Mouse (Mus musculus) kidney, postnatal 36 days (tissue): ENCODE data around the gene Anks6.

ENCODE experiments used
- DNase-seq, 2 experiments: peaks; one replicate each; pipeline ENCODE4 v3.0.0; 2021 to 2022; ENCODE audit warnings: mixed read lengths in 2 of 2

The Anks6 gene

DNA sequence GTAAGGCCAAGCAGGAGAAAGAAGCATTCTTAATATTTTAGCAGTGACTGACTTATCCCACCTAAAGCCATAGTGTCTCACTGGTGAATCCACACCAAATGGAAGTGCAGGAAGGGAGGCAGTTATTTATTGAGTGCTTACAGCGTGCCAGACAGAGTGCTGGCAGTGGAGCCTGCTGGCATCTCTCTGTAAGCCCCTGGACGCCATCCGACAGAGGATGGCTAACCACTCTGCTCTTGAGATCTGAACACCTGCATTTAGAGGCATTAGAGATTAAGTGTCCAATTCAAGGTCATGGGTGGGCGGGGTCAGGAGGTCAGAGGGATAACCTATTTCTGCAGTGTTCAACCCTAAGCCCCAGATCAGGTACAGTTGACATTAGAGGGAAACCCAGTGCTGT is 68.4 kb downstream of the Anks6 start:
- DNase-seq, result no peak

DNA sequence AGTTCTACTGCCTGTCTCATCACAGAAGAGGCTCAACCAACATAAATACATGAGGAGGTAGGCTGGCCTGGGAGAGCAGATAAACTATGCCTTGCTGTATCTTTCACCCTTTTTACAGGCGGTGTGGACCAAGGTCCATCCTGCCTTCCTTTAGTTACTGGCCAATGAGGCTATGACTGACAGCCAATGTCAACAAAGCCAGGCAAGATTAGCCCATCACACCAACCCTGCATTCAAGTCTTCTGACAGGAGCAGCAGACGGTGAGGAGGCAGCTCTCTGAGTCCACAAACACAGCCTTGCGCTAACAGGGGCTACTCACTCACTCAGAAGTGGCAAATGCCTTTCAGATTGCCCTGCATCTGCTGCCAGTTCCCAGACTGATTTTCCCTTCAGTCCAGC is 69.0 kb downstream of the Anks6 start:
- no peak for DNase-seq

DNA sequence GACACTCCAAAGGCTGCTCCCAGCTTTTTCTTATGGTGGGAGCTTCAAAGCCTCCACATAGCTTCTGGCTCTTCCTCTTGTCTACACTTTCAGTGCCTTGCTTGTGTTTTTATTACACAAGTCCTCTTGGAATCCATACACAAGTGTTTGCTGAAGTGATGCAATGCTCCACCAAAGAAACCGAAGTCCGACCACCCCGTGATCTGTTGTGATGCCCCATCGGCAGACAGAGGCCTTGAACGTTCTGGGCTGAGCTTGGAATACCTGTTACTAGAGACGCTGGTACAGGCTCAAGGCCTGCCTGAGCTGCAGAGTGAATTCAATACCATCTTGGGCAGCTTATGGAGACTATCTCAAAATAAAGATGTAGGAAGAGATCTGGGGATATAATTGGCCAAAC is 69.4 kb downstream of the Anks6 start:
- DNase-seq, result no peak

DNA sequence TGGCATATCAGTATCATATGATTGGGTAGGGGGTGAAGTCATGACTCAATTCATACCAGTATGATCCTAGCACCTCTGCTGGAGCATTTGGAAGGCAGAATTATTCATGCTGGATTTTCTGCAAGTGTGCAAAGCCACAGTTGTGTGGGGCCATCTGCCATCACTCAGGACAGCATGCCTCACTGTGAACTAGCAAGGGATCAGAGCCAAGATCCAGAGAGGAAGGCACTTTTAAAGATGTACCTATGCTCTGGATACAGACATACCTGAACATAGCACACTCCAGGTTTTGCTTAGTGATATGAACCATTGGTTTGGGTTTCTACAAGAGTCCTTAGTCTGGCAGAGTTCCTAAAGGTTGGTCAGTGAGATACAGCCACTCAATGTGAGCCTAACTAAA is 71.2 kb downstream of the Anks6 start:
- DNase-seq, result no peak

DNA sequence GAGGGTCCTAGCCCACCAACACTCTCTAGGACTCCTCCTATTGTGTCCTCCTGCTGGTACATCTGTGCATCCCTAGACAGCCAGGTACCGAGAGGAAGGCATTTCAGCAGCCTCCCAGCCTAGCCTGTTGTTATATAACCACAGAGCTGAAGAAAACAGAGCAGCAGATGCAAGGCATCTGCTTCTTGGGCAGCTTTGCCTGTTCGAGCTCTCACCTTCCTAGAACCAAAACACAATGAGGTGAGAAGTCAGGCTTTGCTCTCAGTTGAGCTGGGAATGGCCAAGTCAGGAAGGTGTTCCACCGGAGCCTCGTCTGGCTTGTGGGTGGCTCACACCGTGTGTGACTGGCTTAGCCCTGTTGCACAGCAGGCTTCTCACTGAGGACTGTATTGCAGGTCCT is 74.3 kb downstream of the Anks6 start:
- no peak for DNase-seq

DNA sequence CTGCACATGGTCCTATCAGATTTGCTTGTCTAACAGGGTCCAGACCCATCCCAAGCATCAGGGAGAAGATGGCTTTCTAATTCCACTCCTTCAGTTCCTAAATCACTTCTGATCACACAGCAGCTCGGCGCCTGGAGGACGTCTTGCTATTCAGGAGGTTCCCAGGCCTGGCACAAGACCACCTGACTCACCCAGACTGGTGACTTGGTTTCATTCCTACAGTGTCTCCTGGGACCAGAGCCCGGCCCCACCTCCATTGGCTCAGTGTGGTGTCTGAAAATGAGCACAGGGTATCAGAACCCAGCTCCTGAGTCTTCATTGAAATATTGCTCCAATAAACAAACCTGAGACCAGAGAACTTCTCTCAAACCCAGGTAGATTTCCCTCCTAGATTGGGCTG is 75.1 kb downstream of the Anks6 start:
- no peak for DNase-seq

DNA sequence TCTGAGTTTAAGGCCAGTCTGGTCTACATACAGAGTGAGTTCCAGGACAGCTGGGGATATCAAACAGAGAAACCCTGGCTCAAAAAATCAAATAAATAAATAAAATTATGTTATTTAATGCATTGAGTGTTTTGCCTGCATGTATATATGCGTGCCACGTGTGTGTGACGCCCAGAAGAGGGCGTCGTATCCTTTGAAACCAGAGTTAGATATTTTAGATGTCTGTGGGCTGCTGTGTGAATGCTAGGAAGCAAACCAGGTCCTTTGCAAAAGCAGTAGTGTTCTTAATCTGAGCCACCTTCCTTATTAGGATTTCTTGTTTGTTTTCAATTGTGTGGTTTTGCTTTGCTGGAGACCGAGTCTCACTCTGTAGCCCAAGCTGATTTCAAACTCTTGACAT is 78.9 kb downstream of the Anks6 start:
- no peak for DNase-seq

DNA sequence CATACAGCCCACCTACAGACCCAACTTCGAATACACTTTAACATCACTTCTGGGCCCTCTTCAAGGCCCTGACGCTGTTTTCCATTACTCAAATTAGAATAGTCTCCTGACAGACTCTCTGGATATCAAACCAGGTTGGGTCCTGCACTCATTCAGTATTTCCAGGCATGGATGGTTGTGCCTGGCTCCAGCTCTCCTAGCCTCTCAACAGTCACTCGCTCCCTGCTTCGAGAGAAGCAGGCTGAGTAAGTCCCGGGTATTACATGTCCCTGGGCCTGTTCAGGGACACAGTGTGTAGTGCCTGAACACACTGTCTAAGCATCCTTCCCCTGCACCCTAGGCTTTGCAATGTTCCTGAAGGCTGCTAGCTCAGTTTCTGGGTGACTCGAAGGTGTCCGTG is 80.1 kb downstream of the Anks6 start:
- DNase-seq, result no peak

DNA sequence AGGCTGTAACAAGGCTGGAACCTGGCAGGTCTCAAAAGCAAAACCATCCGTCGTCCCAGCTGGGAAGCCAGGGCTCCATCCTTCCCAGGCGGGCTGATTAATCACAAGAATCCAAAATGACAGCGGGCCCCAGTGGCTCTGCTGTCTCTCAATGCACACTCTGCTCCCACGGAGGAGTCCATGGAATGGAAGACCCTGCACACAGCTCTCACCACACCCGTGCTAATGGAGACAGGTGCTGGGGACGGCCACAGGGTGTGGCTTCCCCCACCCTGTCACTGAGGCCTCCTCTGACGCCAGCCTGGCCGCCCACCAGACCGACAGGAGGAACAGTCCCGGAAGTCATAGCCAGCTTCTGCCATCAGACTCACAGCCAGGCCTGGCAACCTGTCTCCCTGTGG is 80.6 kb downstream of the Anks6 start:
- DNase-seq, result no peak

DNA sequence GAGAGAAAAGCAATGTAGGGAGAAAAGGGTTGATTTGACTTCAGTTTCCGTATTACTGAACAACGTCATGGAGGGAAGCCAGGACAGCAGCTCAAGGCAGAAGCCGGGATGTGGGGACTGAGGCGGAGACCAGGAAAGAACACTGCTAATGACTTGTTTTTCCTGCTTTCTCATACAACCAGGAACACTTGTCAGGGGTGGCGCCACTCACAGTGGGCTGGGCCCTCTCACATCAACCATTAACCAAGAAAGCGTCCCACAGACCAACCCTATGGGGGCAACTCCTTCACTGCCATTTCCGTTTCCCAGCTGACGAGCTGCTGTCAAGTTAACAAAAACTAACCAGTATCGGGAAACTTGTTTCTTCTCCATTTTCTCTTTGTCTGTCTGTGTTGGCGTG is 83.9 kb downstream of the Anks6 start:
- no peak for DNase-seq

DNA sequence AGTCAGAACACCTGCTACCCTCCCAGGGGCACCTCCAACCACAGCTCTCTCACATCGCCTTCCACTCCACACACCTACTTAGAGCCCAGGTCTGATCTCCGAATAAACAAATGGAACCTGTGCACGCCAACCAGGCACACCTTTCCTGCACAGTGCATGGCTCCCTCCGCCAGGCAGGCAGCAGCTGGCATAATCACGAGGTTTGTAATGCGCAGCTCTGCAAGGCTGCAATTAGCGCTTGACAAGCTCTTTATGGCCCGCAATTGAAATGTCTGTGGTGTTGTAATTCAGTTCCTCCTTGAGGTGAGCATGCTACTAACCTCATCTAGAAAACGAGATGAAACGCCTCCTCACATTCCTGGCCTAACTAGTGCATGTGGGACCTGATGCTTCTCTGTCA is 89.2 kb downstream of the Anks6 start:
- DNase-seq, result no peak

DNA sequence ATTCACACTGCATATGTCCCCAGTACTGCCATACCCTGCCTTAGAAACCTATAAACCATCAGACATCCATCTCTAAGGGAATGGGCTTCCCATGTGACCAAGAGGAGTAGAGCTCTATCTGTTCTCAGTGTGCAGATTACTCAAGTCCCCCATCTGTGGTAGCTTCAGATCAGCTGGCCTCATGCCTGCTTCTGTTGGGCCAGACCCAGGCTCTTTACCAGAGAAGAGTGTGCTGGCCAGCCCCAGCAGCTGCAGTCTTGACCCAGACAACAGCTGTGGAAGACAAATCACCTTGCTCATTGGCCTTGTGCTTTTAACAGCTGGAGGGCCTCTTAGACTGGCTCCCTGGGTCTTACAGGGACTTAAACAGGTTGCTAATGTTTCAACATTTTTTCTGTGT is 90.7 kb downstream of the Anks6 start:
- no peak for DNase-seq
